ENCODE assay signal across 12 mouse cellular contexts in genomic region chr19:38056276-38056675, GRCm38 (mm10). TPM values are rescaled to one million over a fixed set of nuclear protein-coding genes. Genes with fewer than 3 reads are reported as not detected.
DNase-seq lines count a peak whose midpoint lies in the region; ATAC-seq and TF ChIP-seq lines count a peak whose summit lies in the region.
"Had no signal": no experiment of that assay in that cellular context is flagged by ENCODE, and none has a peak within 500 bp of the region (broad histone marks: within the 10 kb centered on the region; RNA-seq: fewer than 3 reads in every experiment).

No protein-coding gene starts in this region.

- no peak for DNase-seq in heart, embryonic 10.5 days (ENCODE audit: low spot score)
- no peak for DNase-seq in heart, adult 9 months (ENCODE audit: low spot score in 2 of 2)
- peak; percentile 24 for DNase-seq in 416B (ENCODE audit: low read depth)
- DNase-seq in layer of hippocampus, adult 2 months (ENCODE audit: low spot score in 2 of 2) = no peak
- no peak for DNase-seq in layer of hippocampus, adult 18-20 months (ENCODE audit: low spot score in 2 of 2)
- DNase-seq in right cerebral cortex, postnatal 25 days = no peak
- DNase-seq: cerebellum, adult 11-12 months; heart, postnatal 10 days; thymus, postnatal 14 days had no signal

- peak overlapping the region; percentile 65 for H3K4me2 ChIP-seq in forebrain, embryonic 15.5 days (replicated peaks)
- peak overlapping the region; percentile 77 for H3K4me2 ChIP-seq in limb, embryonic 15.5 days

- H3K27me3 ChIP-seq in heart, embryonic 10.5 days (ENCODE audit: insufficient read depth, poor library complexity, severe bottlenecking) = no peaks in the 10 kb centered on the region
- H3K27me3 ChIP-seq in forebrain, embryonic 15.5 days = no peaks in the 10 kb centered on the region
- no peaks in the 10 kb centered on the region for H3K27me3 ChIP-seq in limb, embryonic 15.5 days

- H3K9me3 ChIP-seq in heart, embryonic 10.5 days = no peaks in the 10 kb centered on the region
- no peaks in the 10 kb centered on the region for H3K9me3 ChIP-seq in forebrain, embryonic 15.5 days
- H3K9me3 ChIP-seq in limb, embryonic 15.5 days = no peaks in the 10 kb centered on the region

- H3K27ac ChIP-seq in heart, embryonic 10.5 days = no peak overlapping the region
- no peak overlapping the region for H3K27ac ChIP-seq in forebrain, embryonic 15.5 days (replicated peaks)
- H3K27ac ChIP-seq in limb, embryonic 15.5 days = no peak overlapping the region
- no peak overlapping the region for H3K27ac ChIP-seq in layer of hippocampus, adult 2 months

- H3K9ac ChIP-seq in forebrain, embryonic 15.5 days (replicated peaks) = no peak overlapping the region
- H3K9ac ChIP-seq in limb, embryonic 15.5 days = no peak overlapping the region

- TF ChIP-seq CTCF in layer of hippocampus, adult 2 months (conservative IDR thresholded peaks at IDR 0.05) = no peak

- peaks cover 6% of the 10 kb centered on the region for H3K4me1 ChIP-seq in heart, embryonic 10.5 days
- H3K4me1 ChIP-seq in forebrain, embryonic 15.5 days = peaks cover 22% of the 10 kb centered on the region
- peaks cover 21% of the 10 kb centered on the region for H3K4me1 ChIP-seq in limb, embryonic 15.5 days

- no peak for ATAC-seq in forebrain, embryonic 15.5 days (replicated peaks)
- ATAC-seq in limb, embryonic 15.5 days (ENCODE audit: insufficient number of reproducible peaks, low FRiP score, low TSS enrichment, low read depth) = no peak
- ATAC-seq: activated CD4-positive, CD25-positive, alpha-beta regulatory T cell, adult 4 months had no signal

- WGBS in heart, embryonic 10.5 days = 68% methylated on average over 3 of the region's 3 CpGs
- 44% methylated on average over 3 of the region's 3 CpGs for WGBS in forebrain, embryonic 15.5 days
- 60% methylated on average over 3 of the region's 3 CpGs for WGBS in limb, embryonic 15.5 days

- peaks cover 36% of the 10 kb centered on the region for H3K36me3 ChIP-seq in heart, embryonic 10.5 days
- peaks cover 11% of the 10 kb centered on the region for H3K36me3 ChIP-seq in forebrain, embryonic 15.5 days
- peaks cover 21% of the 10 kb centered on the region for H3K36me3 ChIP-seq in limb, embryonic 15.5 days

- H3K4me3 ChIP-seq in heart, embryonic 10.5 days = peak overlapping the region; percentile 84
- H3K4me3 ChIP-seq in forebrain, embryonic 15.5 days = peak overlapping the region; percentile 66
- peak overlapping the region; percentile 78; the same call in 1 of the 2 replicates for H3K4me3 ChIP-seq in limb, embryonic 15.5 days
- H3K4me3 ChIP-seq in layer of hippocampus, adult 2 months = no peak overlapping the region

RNA-seq across cellular contexts. Expression of gene Cep55, which starts 1.5 kb away (rescaled TPM):
- 30.0 and 31.8 TPM in 2 replicates for polyA plus RNA-seq in heart, embryonic 10.5 days (2016; fragmentation: Nextera tagmentation; extraction: Ambion mirVana)
- polyA plus RNA-seq in forebrain, embryonic 15.5 days (2015; fragmentation: Nextera tagmentation; extraction: Ambion mirVana) = 16.6 and 17.9 TPM in 2 replicates
- polyA plus RNA-seq in limb, embryonic 15.5 days (2015; fragmentation: Nextera tagmentation; extraction: Ambion mirVana) = 18.4 and 19.9 TPM in 2 replicates
- under 1 TPM; 0.64 to 0.74 TPM for total RNA-seq in layer of hippocampus, adult 2 months (2021)
- under 1 TPM; 0.28 to 0.32 TPM for total RNA-seq in layer of hippocampus, adult 18-20 months (2021)

RNA-seq across cellular contexts. Expression of gene Myof, which starts 12.9 kb away (rescaled TPM):
- 4.0 and 4.6 TPM in 2 replicates for polyA plus RNA-seq in heart, embryonic 10.5 days (2016; fragmentation: Nextera tagmentation; extraction: Ambion mirVana)
- polyA plus RNA-seq in forebrain, embryonic 15.5 days (2015; fragmentation: Nextera tagmentation; extraction: Ambion mirVana) = 1.4 and 1.7 TPM in 2 replicates
- 11.9 and 14.1 TPM in 2 replicates for polyA plus RNA-seq in limb, embryonic 15.5 days (2015; fragmentation: Nextera tagmentation; extraction: Ambion mirVana)
- total RNA-seq in layer of hippocampus, adult 2 months (2021) = 1 to 10 TPM; 4.3 to 5.0 TPM
- total RNA-seq in layer of hippocampus, adult 18-20 months (2021) = 1 to 10 TPM; 3.3 to 4.3 TPM

RNA-seq across cellular contexts. Expression of gene Ffar4, which starts 40.6 kb away (rescaled TPM):
- polyA plus RNA-seq in heart, embryonic 10.5 days (2016; fragmentation: Nextera tagmentation; extraction: Ambion mirVana) = 0.14 and 1.5 TPM in 2 replicates
- polyA plus RNA-seq in forebrain, embryonic 15.5 days (2015; fragmentation: Nextera tagmentation; extraction: Ambion mirVana) = 0.15 TPM in 1 of 2 replicates, not detected in the other
- polyA plus RNA-seq in limb, embryonic 15.5 days (2015; fragmentation: Nextera tagmentation; extraction: Ambion mirVana) = 0.41 and 0.57 TPM in 2 replicates
- not detected for total RNA-seq in layer of hippocampus, adult 2 months (2021)
- not detected for total RNA-seq in layer of hippocampus, adult 18-20 months (2021)
